Mouse (Mus musculus): ENCODE measurements around the gene Relb.

Relb gene

GRCm38 (mm10) chr7:19629361-19629734 lies at the start of gene Relb:
Relb (minus strand) TSS chr7:19629438.
- DNase-seq (ENCODE audit: low read depth, low spot score) = peak; percentile 72

GRCm38 (mm10) chr7:19678901-19679300 lies 49.7 kb upstream of the Relb start:
- DNase-seq (ENCODE audit: low read depth, low spot score) = no peak

GRCm38 (mm10) chr7:19677872-19678271 lies 48.6 kb upstream of the Relb start, which contains the start of gene Apoc2:
Apoc2 (minus strand) TSS chr7:19677941.
- DNase-seq (ENCODE audit: low read depth, low spot score) = no peak

GRCm38 (mm10) chr7:19676662-19677061 lies 47.4 kb upstream of the Relb start:
- DNase-seq (ENCODE audit: low read depth, low spot score) = no peak

GRCm38 (mm10) chr7:19675824-19676223 lies 46.6 kb upstream of the Relb start:
- DNase-seq (ENCODE audit: low read depth, low spot score) = no peak

GRCm38 (mm10) chr7:19673083-19673699 lies 44.0 kb upstream of the Relb start:
- DNase-seq (ENCODE audit: low read depth, low spot score) = no peak

GRCm38 (mm10) chr7:19671511-19671910 lies 42.3 kb upstream of the Relb start:
- no peak for DNase-seq (ENCODE audit: low read depth, low spot score)

GRCm38 (mm10) chr7:19668947-19669721 lies 39.9 kb upstream of the Relb start:
- DNase-seq (ENCODE audit: low read depth, low spot score) = peak; percentile 95

GRCm38 (mm10) chr7:19667434-19667833 lies 38.2 kb upstream of the Relb start:
- no peak for DNase-seq (ENCODE audit: low read depth, low spot score)

GRCm38 (mm10) chr7:19666750-19667149 lies 37.5 kb upstream of the Relb start:
- peak; percentile 16 for DNase-seq (ENCODE audit: low read depth, low spot score)

GRCm38 (mm10) chr7:19664955-19665841 lies 36.0 kb upstream of the Relb start, which contains the start of gene Clptm1:
Clptm1 (minus strand) TSS chr7:19665033.
- peak; percentile 95 for DNase-seq (ENCODE audit: low read depth, low spot score)

- no peak for DNase-seq (ENCODE audit: low read depth, low spot score)
Observed at GRCm38 (mm10) chr7:19664455-19664954, 35.3 kb upstream of the Relb start.

GRCm38 (mm10) chr7:19663940-19664339 lies 34.7 kb upstream of the Relb start:
- DNase-seq (ENCODE audit: low read depth, low spot score) = no peak

GRCm38 (mm10) chr7:19652614-19653013 lies 23.4 kb upstream of the Relb start:
- DNase-seq (ENCODE audit: low read depth, low spot score) = no peak

GRCm38 (mm10) chr7:19651063-19651786 lies 22.0 kb upstream of the Relb start:
- DNase-seq (ENCODE audit: low read depth, low spot score) = no peak

GRCm38 (mm10) chr7:19641223-19641622 lies 12.0 kb upstream of the Relb start:
- DNase-seq (ENCODE audit: low read depth, low spot score) = no peak

GRCm38 (mm10) chr7:19635074-19635827 lies 6.0 kb upstream of the Relb start:
- no peak for DNase-seq (ENCODE audit: low read depth, low spot score)

GRCm38 (mm10) chr7:19634591-19634990 lies 5.4 kb upstream of the Relb start:
- no peak for DNase-seq (ENCODE audit: low read depth, low spot score)

GRCm38 (mm10) chr7:19633855-19634254 lies 4.6 kb upstream of the Relb start:
- DNase-seq (ENCODE audit: low read depth, low spot score) = no peak

GRCm38 (mm10) chr7:19633197-19633596 lies 4.0 kb upstream of the Relb start:
- DNase-seq (ENCODE audit: low read depth, low spot score) = no peak

All from 3T3-L1 (cell line).